Mouse (Mus musculus): ENCODE data around the gene Spink4. TPM values are rescaled to one million over a fixed set of nuclear protein-coding genes. Genes with fewer than 3 reads are reported as not detected.
A peak's percentile ranks its signal among the peaks of the same experiment; 100 is the strongest.

Spink4 gene
- polyA plus RNA-seq, 1 experiment from 2014 or later = not detected

DNA sequence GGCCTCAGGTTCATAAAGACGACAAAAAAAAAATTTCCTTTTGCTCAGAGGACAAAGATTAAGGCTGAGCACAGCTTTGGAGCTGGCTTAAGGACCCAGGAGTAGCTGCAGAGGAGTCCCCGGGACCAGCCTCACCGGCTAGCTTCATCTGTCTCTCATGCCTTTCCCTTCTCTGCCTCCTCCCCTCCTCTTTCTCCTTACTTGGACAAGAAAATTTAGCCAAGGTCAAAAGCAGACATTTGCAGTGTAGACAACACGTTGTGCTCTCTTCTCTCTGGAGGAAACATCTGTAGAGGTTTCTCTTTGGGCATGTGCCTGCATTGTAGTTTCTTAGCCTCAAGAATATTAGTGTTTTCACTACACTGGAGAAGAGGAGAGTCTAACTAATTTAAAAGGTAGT lies 34.0 kb upstream of the Spink4 start:
- no peaks in the 10 kb centered on the region for H3K4me1 ChIP-seq (replicated peaks)
- H3K36me3 ChIP-seq = no peaks in the 10 kb centered on the region
- no peak overlapping the region for H3K9ac ChIP-seq
- 76% methylated on average over 4 of the region's 4 CpGs for WGBS
- ATAC-seq (ENCODE audit: low read depth) = no peak
- no peak overlapping the region for H3K4me2 ChIP-seq
- H3K4me3 ChIP-seq = no peak overlapping the region
- H3K27ac ChIP-seq (replicated peaks) = no peak overlapping the region
- no peaks in the 10 kb centered on the region for H3K27me3 ChIP-seq
- no peaks in the 10 kb centered on the region for H3K9me3 ChIP-seq

DNA sequence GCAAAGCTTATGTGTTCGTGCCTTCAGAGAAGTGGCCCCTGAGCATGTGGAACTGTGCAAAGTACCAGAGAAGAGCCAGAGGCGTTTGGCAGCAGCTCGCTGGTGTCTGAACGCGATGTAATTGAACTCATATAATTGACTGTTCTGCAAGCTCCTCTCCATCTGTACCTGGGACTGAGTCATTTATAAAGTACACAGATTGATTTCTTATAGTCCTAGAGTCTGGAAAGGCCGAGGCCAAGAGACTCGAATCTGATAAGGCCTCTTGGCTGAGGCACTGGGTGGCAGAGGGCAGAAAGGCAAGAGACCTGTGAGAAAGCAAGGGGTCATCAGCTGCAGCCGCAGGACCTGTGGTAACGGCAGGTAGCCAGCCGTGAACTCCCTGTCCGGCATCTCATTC lies 31.0 kb upstream of the Spink4 start:
- H3K9me3 ChIP-seq = no peaks in the 10 kb centered on the region
- 84% methylated on average over 11 of the region's 11 CpGs for WGBS
- H3K4me2 ChIP-seq = no peak overlapping the region
- no peak overlapping the region for H3K27ac ChIP-seq (replicated peaks)
- H3K27me3 ChIP-seq = no peaks in the 10 kb centered on the region
- no peak for ATAC-seq (ENCODE audit: low read depth)
- H3K4me3 ChIP-seq = no peak overlapping the region
- no peaks in the 10 kb centered on the region for H3K36me3 ChIP-seq
- no peak overlapping the region for H3K9ac ChIP-seq
- no peaks in the 10 kb centered on the region for H3K4me1 ChIP-seq (replicated peaks)

DNA sequence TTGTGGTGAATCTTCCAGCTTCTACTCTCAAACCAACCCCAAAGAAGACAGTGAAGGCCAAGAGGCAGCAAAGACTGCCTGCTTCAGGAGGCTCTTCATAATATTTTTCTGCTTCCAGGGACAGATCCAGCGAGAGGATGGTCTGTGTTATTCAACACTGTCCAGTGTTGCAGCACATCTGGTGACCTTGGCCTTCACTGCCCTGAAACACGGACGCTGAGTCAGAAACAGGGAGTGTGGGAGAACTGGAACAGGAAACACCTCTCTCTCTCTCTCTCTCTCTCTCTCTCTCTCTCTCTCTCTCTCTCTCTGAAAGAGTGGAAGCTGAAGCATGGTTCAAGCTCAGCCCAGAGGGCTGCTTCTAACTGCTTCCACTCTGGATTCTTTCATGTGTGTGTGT lies 30.6 kb upstream of the Spink4 start:
- H3K9ac ChIP-seq = no peak overlapping the region
- H3K4me1 ChIP-seq (replicated peaks) = no peaks in the 10 kb centered on the region
- ATAC-seq (ENCODE audit: low read depth) = no peak
- H3K4me2 ChIP-seq = no peak overlapping the region
- WGBS = 71% methylated on average over 3 of the region's 3 CpGs
- H3K4me3 ChIP-seq = no peak overlapping the region
- no peaks in the 10 kb centered on the region for H3K9me3 ChIP-seq
- no peaks in the 10 kb centered on the region for H3K36me3 ChIP-seq
- H3K27ac ChIP-seq (replicated peaks) = no peak overlapping the region
- H3K27me3 ChIP-seq = no peaks in the 10 kb centered on the region

DNA sequence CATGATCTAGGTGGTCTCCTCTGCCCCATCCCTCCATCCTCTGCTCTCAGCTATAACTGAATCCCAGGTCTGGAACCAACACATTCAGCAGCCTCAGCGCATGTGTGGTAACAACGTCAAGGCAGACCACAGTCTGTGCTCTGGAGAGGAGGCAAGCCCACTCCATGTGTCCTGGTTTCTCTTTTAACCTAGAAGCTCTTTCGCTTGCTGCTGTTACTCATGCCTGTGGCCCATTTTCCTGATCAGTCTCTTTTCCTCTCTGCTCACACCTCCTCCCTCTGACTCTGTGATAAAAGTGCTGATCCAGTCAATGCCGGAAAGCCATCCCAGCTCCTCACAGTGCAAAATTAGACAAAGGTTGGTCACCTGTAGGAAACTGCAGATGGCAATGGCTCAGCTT lies 29.9 kb upstream of the Spink4 start:
- H3K27ac ChIP-seq (replicated peaks) = no peak overlapping the region
- no peaks in the 10 kb centered on the region for H3K27me3 ChIP-seq
- no peaks in the 10 kb centered on the region for H3K9me3 ChIP-seq
- H3K4me1 ChIP-seq (replicated peaks) = no peaks in the 10 kb centered on the region
- H3K36me3 ChIP-seq = no peaks in the 10 kb centered on the region
- no peak overlapping the region for H3K4me3 ChIP-seq
- H3K4me2 ChIP-seq = no peak overlapping the region
- ATAC-seq (ENCODE audit: low read depth) = no peak
- WGBS = 82% methylated on average over 4 of the region's 4 CpGs
- H3K9ac ChIP-seq = no peak overlapping the region

DNA sequence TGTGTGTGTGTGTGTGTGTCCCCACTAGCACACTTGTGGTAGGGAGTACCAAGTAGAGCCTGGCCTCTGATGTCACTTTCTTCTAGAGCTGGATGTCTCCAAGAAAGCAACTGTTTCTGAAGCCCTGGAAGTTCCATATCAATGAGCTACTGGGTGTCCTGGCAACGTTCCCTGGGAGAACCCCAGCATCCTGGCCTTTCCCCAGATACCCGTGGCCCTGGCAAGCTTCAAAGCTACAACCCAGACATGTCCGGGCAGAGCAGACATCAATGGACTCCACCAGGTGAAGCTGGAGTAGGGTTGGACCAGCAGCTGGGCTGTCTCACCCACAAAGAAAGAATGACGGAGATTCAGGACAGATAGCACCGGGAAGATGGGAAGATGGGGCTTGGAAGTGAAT lies 28.6 kb upstream of the Spink4 start:
- no peaks in the 10 kb centered on the region for H3K27me3 ChIP-seq
- no peak overlapping the region for H3K4me3 ChIP-seq
- H3K9ac ChIP-seq = no peak overlapping the region
- H3K36me3 ChIP-seq = no peaks in the 10 kb centered on the region
- H3K9me3 ChIP-seq = no peaks in the 10 kb centered on the region
- WGBS = 78% methylated on average over 5 of the region's 5 CpGs
- ATAC-seq (ENCODE audit: low read depth) = no peak
- no peaks in the 10 kb centered on the region for H3K4me1 ChIP-seq (replicated peaks)
- no peak overlapping the region for H3K4me2 ChIP-seq
- H3K27ac ChIP-seq (replicated peaks) = no peak overlapping the region

DNA sequence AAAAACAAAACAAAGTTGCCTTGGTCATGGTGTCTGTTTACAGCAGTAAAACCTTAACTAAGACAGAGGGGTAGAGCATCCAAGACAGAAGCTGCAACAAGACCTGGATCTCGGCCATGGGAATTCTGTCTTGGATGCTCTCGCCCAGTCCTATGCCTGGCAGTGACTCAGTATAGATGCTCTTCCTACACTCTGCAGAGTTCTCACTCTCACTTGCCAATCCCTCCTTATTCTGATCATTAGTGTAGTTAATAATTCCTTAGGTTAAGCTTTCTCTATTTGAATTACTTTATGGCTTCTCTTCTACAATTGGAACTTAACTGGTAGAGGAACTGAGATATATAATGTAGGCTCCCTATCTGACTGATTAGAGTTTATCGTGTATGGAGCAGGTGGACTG lies 24.7 kb upstream of the Spink4 start:
- no peak for ATAC-seq (ENCODE audit: low read depth)
- Histone ChIP-seq H3K9me3 (no peaks in the 10 kb centered on the region), H3K4me2 (no peak overlapping the region), H3K36me3 (no peaks in the 10 kb centered on the region), H3K27ac (replicated peaks) (no peak overlapping the region), H3K4me1 (replicated peaks) (no peaks in the 10 kb centered on the region), H3K9ac (no peak overlapping the region), H3K4me3 (no peak overlapping the region), H3K27me3 (no peaks in the 10 kb centered on the region)
- WGBS = 95% methylated on average over 3 of the region's 3 CpGs

DNA sequence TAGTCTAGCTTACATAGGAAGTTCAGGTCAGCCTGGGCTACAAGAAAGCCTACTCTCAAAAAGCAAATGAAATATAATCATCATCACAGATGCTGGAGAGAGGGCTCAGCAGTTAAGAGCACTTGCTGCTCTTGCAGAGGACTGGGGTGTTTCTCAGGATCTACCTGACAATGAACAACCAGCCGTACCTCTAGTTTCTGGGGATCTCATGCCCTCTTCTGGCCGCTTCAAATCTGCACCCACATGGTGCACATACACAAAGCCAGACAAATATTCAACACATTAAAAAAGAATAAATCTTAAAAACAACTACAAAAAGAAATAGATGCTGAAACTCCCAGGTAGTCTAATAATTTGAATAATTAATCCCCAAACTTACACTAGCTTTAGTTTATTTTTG lies 24.2 kb upstream of the Spink4 start:
- WGBS = 88% methylated on average over 2 of the region's 2 CpGs
- Histone ChIP-seq H3K4me1 (replicated peaks) (no peaks in the 10 kb centered on the region), H3K9me3 (no peaks in the 10 kb centered on the region), H3K27ac (replicated peaks) (no peak overlapping the region), H3K4me2 (no peak overlapping the region), H3K9ac (no peak overlapping the region), H3K27me3 (no peaks in the 10 kb centered on the region), H3K4me3 (no peak overlapping the region), H3K36me3 (no peaks in the 10 kb centered on the region)
- ATAC-seq (ENCODE audit: low read depth) = no peak

DNA sequence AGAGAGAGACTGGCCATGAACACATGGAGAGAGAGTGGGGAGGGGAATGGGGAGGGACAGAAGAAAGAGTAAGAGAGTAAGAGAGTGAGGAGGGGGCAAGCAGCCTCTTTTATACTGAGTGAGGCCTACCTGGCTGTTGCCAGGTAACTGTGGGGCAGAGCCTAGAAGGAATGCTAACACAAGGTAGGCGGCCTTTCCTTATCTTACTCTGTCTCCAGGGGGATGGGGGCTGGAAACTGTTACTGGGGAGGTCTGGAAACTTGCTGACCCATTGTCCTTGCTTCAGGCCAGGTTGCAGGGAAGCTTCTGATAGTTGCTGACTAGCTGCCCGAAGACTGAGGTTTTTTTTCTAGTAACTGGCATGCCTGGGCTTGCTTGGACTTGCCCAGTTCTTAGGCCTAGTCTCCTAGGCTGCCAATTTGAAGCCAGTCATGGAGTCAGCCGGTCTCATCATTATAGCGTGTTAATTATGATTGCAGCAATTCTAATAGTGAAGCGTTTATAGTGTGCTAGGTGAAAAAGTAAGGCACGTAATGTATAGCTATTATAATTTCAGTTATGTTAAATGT lies 21.3 kb upstream of the Spink4 start:
- Histone ChIP-seq H3K27me3 (no peaks in the 10 kb centered on the region), H3K36me3 (no peaks in the 10 kb centered on the region), H3K4me3 (no peak overlapping the region), H3K9me3 (no peaks in the 10 kb centered on the region), H3K27ac (replicated peaks) (no peak overlapping the region), H3K9ac (no peak overlapping the region), H3K4me1 (replicated peaks) (no peaks in the 10 kb centered on the region), H3K4me2 (no peak overlapping the region)
- ATAC-seq (ENCODE audit: low read depth) = no peak
- WGBS = 88% methylated on average over 6 of the region's 6 CpGs

DNA sequence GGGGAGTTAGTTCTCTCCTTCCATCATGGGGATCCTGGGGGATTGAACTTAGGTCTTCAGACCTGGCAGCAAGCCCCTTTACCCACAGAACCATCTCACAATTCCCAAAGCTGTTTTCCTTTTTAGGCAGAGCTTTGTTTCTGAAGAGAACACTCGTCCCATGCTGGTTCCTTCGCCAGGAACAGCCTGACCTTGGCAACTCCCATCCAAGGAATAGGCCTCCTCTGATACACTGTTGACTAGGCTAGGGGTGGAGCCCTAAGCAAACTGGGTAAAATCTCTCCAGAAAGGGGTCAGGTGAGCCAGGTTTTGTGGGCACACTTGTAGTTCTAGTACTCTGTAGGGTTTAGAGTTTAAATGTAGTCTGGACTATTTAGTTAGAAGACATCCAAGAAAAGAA lies 20.6 kb upstream of the Spink4 start:
- H3K4me1 ChIP-seq (replicated peaks) = no peaks in the 10 kb centered on the region
- H3K9me3 ChIP-seq = no peaks in the 10 kb centered on the region
- H3K36me3 ChIP-seq = no peaks in the 10 kb centered on the region
- no peak overlapping the region for H3K4me2 ChIP-seq
- no peak overlapping the region for H3K27ac ChIP-seq (replicated peaks)
- H3K27me3 ChIP-seq = no peaks in the 10 kb centered on the region
- ATAC-seq (ENCODE audit: low read depth) = no peak
- no peak overlapping the region for H3K9ac ChIP-seq
- no peak overlapping the region for H3K4me3 ChIP-seq
- WGBS = 74% methylated on average over 2 of the region's 2 CpGs

DNA sequence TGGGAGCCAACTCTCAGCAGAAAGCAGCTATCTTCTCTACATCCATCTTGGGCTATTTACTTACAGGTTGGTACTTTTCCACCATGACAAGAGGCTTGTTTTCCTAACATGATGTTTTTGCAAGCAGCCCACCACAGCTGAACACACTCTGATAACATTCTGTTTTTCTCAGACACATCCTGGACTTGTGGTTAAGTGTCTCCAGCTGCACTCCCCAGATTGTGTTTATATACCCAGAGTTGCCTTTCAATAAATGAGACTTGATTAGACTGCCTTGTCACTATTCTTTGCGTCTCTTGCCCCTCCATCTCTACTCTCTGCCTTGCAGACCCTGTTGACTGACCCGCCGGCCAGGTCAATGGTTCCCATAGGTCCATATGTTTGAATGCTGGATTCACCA lies 19.8 kb upstream of the Spink4 start:
- no peak for ATAC-seq (ENCODE audit: low read depth)
- Histone ChIP-seq H3K9me3 (no peaks in the 10 kb centered on the region), H3K27ac (replicated peaks) (no peak overlapping the region), H3K4me1 (replicated peaks) (no peaks in the 10 kb centered on the region), H3K27me3 (no peaks in the 10 kb centered on the region), H3K4me2 (no peak overlapping the region), H3K4me3 (no peak overlapping the region), H3K9ac (no peak overlapping the region), H3K36me3 (no peaks in the 10 kb centered on the region)
- 93% methylated on average over 3 of the region's 3 CpGs for WGBS

DNA sequence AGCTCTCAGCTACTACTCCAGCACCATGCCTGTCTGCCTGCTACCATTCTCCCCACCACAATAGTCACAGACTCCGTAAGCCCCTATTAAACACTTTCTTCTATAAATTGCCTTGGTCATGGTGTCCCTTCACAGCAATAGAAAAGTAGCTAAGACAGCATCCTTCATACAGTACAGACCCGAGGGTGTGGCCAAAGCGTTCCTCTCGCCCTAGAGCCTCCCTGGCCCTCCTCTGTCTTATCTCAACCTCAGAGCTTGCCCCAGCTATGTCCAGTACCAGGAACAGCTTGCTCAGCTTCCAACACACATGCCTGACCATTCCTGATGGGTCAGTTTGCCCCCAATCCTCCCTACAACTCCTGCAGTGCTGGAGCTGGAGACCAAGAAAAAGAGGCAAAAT lies 19.2 kb upstream of the Spink4 start:
- no peaks in the 10 kb centered on the region for H3K9me3 ChIP-seq
- no peak overlapping the region for H3K9ac ChIP-seq
- no peak overlapping the region for H3K27ac ChIP-seq (replicated peaks)
- H3K27me3 ChIP-seq = no peaks in the 10 kb centered on the region
- 91% methylated on average over 4 of the region's 4 CpGs for WGBS
- H3K36me3 ChIP-seq = no peaks in the 10 kb centered on the region
- no peak overlapping the region for H3K4me3 ChIP-seq
- no peaks in the 10 kb centered on the region for H3K4me1 ChIP-seq (replicated peaks)
- no peak overlapping the region for H3K4me2 ChIP-seq
- no peak for ATAC-seq (ENCODE audit: low read depth)

DNA sequence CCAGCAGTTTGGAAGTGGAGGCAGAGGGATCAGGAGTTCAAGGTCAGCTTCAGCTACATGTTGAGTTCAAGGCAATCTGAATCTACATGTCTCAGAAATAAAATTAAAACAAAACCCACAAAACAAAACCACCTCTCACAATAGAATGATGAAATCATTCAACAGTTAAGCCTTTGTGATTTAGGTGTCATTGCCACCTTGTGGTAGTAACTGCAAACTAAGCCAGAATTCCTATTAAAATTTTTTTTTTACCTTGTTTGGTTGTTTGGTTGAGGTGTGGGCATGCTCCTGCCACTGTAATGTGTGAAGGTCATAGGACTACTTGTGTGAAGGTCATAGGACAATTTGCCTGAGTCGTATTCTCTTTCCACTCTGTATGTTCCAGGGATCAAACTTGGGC lies 13.6 kb upstream of the Spink4 start:
- Histone ChIP-seq H3K27me3 (no peaks in the 10 kb centered on the region), H3K4me1 (replicated peaks) (peaks cover 6% of the 10 kb centered on the region; the same call in 1 of the 2 replicates), H3K27ac (replicated peaks) (no peak overlapping the region), H3K9me3 (no peaks in the 10 kb centered on the region), H3K4me2 (no peak overlapping the region), H3K9ac (no peak overlapping the region), H3K36me3 (no peaks in the 10 kb centered on the region), H3K4me3 (no peak overlapping the region)
- 64% methylated on average over 1 of the region's 1 CpGs for WGBS
- ATAC-seq (ENCODE audit: low read depth) = no peak

DNA sequence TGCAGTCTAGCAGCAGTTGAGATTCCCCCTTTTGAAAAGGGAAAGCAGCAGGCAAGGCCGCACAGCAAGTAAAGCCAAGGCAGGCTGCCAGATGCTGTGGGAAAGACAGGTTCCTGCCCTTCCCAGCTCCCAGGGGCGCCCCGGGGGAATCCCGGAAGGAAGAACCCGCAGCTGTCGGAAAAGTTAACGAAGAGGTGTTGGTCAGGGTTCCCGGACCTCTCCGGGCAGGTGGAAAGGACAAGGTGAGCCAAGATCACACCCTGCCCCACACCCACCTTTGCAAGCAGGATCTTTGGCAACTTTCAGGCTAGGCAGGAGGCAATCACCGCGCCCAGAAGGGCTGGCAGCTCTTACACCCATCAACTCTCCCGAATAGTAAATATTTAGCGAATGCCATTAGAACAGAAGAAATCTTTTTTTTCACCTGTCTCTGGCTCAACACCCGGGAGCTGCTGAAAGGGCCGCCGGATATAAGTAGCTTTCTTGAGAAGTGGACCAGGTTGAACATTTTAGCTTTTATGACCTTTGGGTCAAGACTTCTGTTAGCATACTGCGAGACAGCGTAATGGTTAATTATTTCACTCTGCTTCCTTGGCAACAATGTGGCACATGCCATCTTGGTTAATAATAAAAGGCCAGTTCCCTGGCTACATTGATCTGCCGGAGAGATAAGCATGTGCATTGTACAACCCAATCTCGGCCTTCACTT lies 11.4 kb upstream of the Spink4 start:
- Histone ChIP-seq H3K4me3 (no peak overlapping the region), H3K4me2 (no peak overlapping the region), H3K4me1 (replicated peaks) (peaks cover 6% of the 10 kb centered on the region; the same call in 1 of the 2 replicates), H3K27me3 (no peaks in the 10 kb centered on the region), H3K27ac (replicated peaks) (no peak overlapping the region), H3K9me3 (no peaks in the 10 kb centered on the region), H3K36me3 (no peaks in the 10 kb centered on the region), H3K9ac (peak overlapping the region; percentile 23; the same call in 1 of the 2 replicates)
- no peak for ATAC-seq (ENCODE audit: low read depth)
- WGBS = 51% methylated on average over 20 of the region's 20 CpGs

All from neural tube, embryonic 13.5 days (tissue).